Mouse (Mus musculus) cortical plate, adult 2 months (tissue): ENCODE data around the gene Pi4k2a.

ENCODE experiments used
- CTCF ChIP-seq: fragments of 200-500 bp; IDR thresholded peaks from 2 replicates; pipeline ENCODE4 v1.5.1; 2011; ENCODE audit warnings: mild to moderate bottlenecking, control low read depth, low read length; ENCODE audit not compliant: insufficient read depth; ENCODE audit errors: extremely low read depth
- POLR2A ChIP-seq: fragments of 200-500 bp; IDR thresholded peaks from 2 replicates; pipeline ENCODE4 v1.6.1; 2011; ENCODE audit warnings: mild to moderate bottlenecking, low read length, control low read depth; ENCODE audit not compliant: insufficient read depth; ENCODE audit errors: extremely low read depth

DNA sequence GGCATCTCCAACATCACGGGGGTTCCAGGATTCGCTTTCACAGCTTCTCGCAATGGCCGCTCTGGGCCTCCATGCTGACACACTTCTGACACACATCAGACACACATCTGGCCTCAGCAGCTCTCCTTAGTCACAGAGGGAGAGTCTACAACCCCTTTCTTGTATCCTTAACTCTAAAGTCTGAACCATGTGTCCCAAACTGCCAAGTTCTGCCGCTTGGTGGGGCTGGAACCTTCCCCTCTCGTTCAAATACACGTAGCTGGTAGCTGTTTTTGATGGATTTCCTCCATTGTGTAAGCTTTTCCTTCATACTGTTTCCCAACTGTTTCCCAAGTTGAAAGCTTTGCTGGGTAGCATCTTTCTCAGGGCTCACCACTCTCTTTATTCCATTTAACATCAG is 19.0 kb upstream of the Pi4k2a start:
- TF ChIP-seq CTCF, result peak; percentile 30; the same call in 1 of the 2 replicates
- TF ChIP-seq POLR2A, result no peak
